Mouse (Mus musculus): ENCODE data around the gene Nr1h2. TPM values are rescaled to one million over a fixed set of nuclear protein-coding genes. Genes with fewer than 3 reads are reported as not detected.

Gene Nr1h2
- polyA plus RNA-seq, 1 experiment, result 79.7 TPM

- DNase-seq (ENCODE audit: low read depth), result peak; percentile 100
- TF ChIP-seq CTCF (IDR thresholded peaks at IDR 0.05; ENCODE audit: borderline replicate concordance, extremely low read depth, insufficient read depth, insufficient read length), result peak; percentile 89
- 0 out of 2 replicates have a peak, but pooled peaks have one; percentile 5 for TF ChIP-seq POLR2A (IDR thresholded peaks at IDR 0.05; ENCODE audit: borderline replicate concordance, extremely low read depth, insufficient read depth, insufficient read length, poor library complexity, severe bottlenecking)
These were observed 5.2 kb downstream of the Nr1h2 start, which contains the start of gene Pold1 for GRCm38 (mm10) chr7:44548497-44549087. Gene Pold1 (minus strand): TSS chr7:44548849.

- no peak for DNase-seq (ENCODE audit: low read depth)
These were observed 6.0 kb downstream of the Nr1h2 start for GRCm38 (mm10) chr7:44547725-44548124.

DNA sequence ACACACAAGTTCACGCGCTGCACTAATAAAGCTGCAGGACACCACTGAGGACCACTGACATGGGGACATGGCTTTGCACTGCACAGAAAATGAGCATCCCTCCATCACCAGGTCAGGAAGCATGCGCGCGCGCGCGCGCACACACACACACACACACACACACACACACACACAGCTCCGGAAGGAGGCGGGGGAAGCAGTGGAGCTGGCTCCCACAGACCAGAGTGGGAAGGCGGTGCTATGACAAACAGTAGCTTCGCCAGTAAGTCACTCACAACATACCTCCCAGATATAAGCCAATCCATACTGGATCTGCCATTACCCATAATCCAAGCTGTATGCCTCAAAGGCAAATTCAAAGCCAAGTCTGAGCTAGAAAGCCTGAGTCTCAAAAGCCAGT, 6.7 kb downstream of the Nr1h2 start:
- no peak for DNase-seq (ENCODE audit: low read depth)
- TF ChIP-seq POLR2A (IDR thresholded peaks at IDR 0.05; ENCODE audit: borderline replicate concordance, extremely low read depth, insufficient read depth, insufficient read length, poor library complexity, severe bottlenecking) (no peak), CTCF (IDR thresholded peaks at IDR 0.05; ENCODE audit: borderline replicate concordance, extremely low read depth, insufficient read depth, insufficient read length) (no peak)

More at GRCm38 (mm10) chr7:44547725-44548124, 6.0 kb downstream of the Nr1h2 start:
- no peak for TF ChIP-seq CTCF (IDR thresholded peaks at IDR 0.05; ENCODE audit: borderline replicate concordance, extremely low read depth, insufficient read depth, insufficient read length)
- TF ChIP-seq POLR2A (IDR thresholded peaks at IDR 0.05; ENCODE audit: borderline replicate concordance, extremely low read depth, insufficient read depth, insufficient read length, poor library complexity, severe bottlenecking), result no peak

- TF ChIP-seq CTCF (IDR thresholded peaks at IDR 0.05; ENCODE audit: borderline replicate concordance, extremely low read depth, insufficient read depth, insufficient read length), result no peak
- TF ChIP-seq POLR2A (IDR thresholded peaks at IDR 0.05; ENCODE audit: borderline replicate concordance, extremely low read depth, insufficient read depth, insufficient read length, poor library complexity, severe bottlenecking), result no peak
- no peak for DNase-seq (ENCODE audit: low read depth)
These were observed 7.5 kb downstream of the Nr1h2 start for GRCm38 (mm10) chr7:44546274-44546673.

GRCm38 (mm10) chr7:44543071-44543470, 10.7 kb downstream of the Nr1h2 start:
- no peak for DNase-seq (ENCODE audit: low read depth)
- TF ChIP-seq CTCF (IDR thresholded peaks at IDR 0.05; ENCODE audit: borderline replicate concordance, extremely low read depth, insufficient read depth, insufficient read length), result no peak
- TF ChIP-seq POLR2A (IDR thresholded peaks at IDR 0.05; ENCODE audit: borderline replicate concordance, extremely low read depth, insufficient read depth, insufficient read length, poor library complexity, severe bottlenecking), result no peak

DNA sequence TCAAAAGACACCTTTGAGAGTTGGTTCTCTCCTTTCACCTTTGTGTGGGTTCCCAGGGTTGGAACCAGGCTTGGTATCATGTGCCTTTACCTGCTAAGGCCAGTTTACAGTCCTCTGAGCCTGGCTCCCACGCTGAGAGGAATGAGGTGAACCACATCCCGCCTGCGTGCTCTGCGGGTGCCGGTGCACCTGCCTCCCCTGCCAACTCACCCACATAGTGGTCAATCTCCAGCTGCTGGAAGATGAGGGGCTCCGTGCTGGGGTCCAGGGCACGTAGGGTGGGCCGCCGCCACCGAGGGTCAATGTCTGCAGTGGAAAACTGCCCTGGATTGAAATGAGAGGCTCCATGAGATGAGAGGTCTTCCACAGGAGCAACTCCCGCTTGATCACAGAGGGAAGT, 11.2 kb downstream of the Nr1h2 start:
- DNase-seq (ENCODE audit: low read depth), result no peak
- TF ChIP-seq CTCF (IDR thresholded peaks at IDR 0.05; ENCODE audit: borderline replicate concordance, extremely low read depth, insufficient read depth, insufficient read length) (no peak), POLR2A (IDR thresholded peaks at IDR 0.05; ENCODE audit: borderline replicate concordance, extremely low read depth, insufficient read depth, insufficient read length, poor library complexity, severe bottlenecking) (no peak)

- no peak for DNase-seq (ENCODE audit: low read depth)
- TF ChIP-seq CTCF (IDR thresholded peaks at IDR 0.05; ENCODE audit: borderline replicate concordance, extremely low read depth, insufficient read depth, insufficient read length) (no peak), POLR2A (IDR thresholded peaks at IDR 0.05; ENCODE audit: borderline replicate concordance, extremely low read depth, insufficient read depth, insufficient read length, poor library complexity, severe bottlenecking) (no peak)
These were observed 14.8 kb downstream of the Nr1h2 start for GRCm38 (mm10) chr7:44538756-44539624.

DNA sequence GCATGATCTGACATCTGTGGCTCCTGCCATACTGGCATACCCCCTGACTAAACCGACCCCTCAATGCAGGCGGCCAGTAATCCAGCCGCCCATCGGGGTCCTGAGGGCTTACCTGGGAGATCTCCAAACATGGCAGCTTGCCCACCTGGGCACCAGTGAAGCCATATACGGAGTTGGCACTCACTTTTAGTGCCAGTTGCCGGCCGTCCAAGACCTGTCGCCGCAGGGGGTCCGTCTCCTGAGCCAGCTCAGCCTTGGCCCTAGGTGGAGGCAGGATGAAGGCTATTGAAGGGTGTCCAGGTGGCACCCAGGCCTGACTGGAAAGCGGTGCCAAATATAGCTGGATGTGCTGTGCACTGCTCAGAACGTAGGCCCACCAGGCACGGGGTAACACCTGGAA, 16.3 kb downstream of the Nr1h2 start:
- TF ChIP-seq CTCF (IDR thresholded peaks at IDR 0.05; ENCODE audit: borderline replicate concordance, extremely low read depth, insufficient read depth, insufficient read length) (no peak), POLR2A (IDR thresholded peaks at IDR 0.05; ENCODE audit: borderline replicate concordance, extremely low read depth, insufficient read depth, insufficient read length, poor library complexity, severe bottlenecking) (no peak)
- DNase-seq (ENCODE audit: low read depth), result no peak

GRCm38 (mm10) chr7:44537009-44537408, 16.7 kb downstream of the Nr1h2 start:
- DNase-seq (ENCODE audit: low read depth), result no peak
- TF ChIP-seq POLR2A (IDR thresholded peaks at IDR 0.05; ENCODE audit: borderline replicate concordance, extremely low read depth, insufficient read depth, insufficient read length, poor library complexity, severe bottlenecking) (no peak), CTCF (IDR thresholded peaks at IDR 0.05; ENCODE audit: borderline replicate concordance, extremely low read depth, insufficient read depth, insufficient read length) (no peak)

DNA sequence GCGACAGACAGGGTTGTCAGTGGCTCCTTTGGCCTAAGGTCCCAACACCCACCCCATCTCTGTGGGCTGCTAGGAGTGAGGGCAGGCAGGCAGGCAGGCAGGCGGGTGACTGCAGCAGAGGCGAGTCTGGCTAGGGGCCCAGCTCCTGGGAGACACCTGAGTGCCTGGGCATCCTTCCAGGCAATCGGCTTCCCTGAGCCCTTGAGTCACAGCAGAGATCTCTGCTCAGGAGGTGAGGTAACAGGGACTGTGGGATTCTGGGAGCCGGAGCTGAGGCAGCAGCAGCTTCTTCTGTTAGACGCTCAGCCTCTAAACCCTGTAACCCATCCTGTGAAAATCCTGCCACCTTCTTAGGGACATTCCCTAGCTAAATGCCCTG, 17.2 kb downstream of the Nr1h2 start:
- no peak for TF ChIP-seq CTCF (IDR thresholded peaks at IDR 0.05; ENCODE audit: borderline replicate concordance, extremely low read depth, insufficient read depth, insufficient read length)
- TF ChIP-seq POLR2A (IDR thresholded peaks at IDR 0.05; ENCODE audit: borderline replicate concordance, extremely low read depth, insufficient read depth, insufficient read length, poor library complexity, severe bottlenecking), result no peak

GRCm38 (mm10) chr7:44535657-44536589, 17.8 kb downstream of the Nr1h2 start:
- no peak for TF ChIP-seq CTCF (IDR thresholded peaks at IDR 0.05; ENCODE audit: borderline replicate concordance, extremely low read depth, insufficient read depth, insufficient read length)
- DNase-seq (ENCODE audit: low read depth), result no peak

More for the DNA sequence above, 17.2 kb downstream of the Nr1h2 start:
- DNase-seq (ENCODE audit: low read depth), result peak; percentile 19
